In the genomic region with DNA sequence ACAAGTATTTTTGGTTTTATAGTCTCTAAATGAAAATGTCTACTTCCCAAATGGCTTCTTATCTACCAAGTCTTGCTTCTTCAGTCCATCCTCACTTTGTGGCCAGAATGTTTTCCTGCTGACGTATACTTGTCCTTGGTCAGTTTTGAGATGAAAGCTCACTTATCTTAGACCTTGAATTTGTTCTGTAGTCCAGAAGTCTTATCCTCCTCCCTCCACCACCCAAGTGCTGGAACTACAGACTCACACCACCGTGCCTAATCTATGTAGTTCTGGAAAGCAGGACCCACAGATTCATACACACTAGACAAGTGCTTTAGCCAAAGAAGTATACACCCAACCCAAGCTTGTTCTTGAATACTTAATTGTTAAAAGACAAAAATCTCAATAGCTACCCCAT, we compare ENCODE assay signal across 7 mouse cellular contexts.
"Had no signal": no experiment of that assay in that cellular context is flagged by ENCODE, and none has a peak within 500 bp of the region (broad histone marks: within the 10 kb centered on the region; RNA-seq: fewer than 3 reads in every experiment).

No protein-coding gene starts in this region.

- DNase-seq: left cerebral cortex, postnatal 4 days; liver; liver, embryonic 13.5 days; liver, postnatal 0 days; lung, adult 18-20 months; lung, adult 2 months; lung, postnatal 4 days had no signal
